Mouse (Mus musculus): ENCODE results near the gene Numb. TPM values are rescaled to one million over a fixed set of nuclear protein-coding genes. Genes with fewer than 3 reads are reported as not detected.
A peak's percentile ranks its signal among the peaks of the same experiment; 100 is the strongest.

Gene Numb
- polyA plus RNA-seq, 1 experiment, result not detected

DNA sequence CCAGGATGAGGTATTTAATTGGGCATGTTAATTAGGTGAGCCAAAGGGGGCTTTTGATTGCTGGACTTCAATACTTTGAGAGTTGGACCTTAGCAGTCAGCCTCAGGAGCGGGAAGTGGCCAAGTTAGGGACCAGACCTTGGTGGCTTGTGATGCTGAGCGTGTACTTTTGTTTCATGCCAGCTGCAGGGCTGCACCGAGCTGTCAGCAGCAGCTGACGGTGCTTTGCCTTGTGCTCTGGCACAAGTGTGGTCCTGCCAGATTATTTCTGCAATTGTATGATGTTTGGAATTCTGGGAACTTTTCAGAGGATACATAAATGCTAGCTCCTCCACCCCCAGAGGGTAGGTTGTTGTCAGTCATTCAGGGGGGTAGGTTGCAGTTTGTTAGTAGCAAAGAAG lies 136.4 kb downstream of the Numb start:
- Histone ChIP-seq H3K4me3 (ENCODE audit: insufficient read depth, low read depth, low read length) (no peak overlapping the region), H3K27ac (ENCODE audit: insufficient read depth, low read depth, low read length) (no peak overlapping the region), H3K4me1 (ENCODE audit: control insufficient read depth, insufficient read depth, low read length) (peaks cover 11% of the 10 kb centered on the region)
- no peak for TF ChIP-seq CTCF (IDR thresholded peaks at IDR 0.05; ENCODE audit: insufficient read depth, low read depth, low read length)
- TF ChIP-seq POLR2A (IDR thresholded peaks at IDR 0.05; ENCODE audit: insufficient read depth, low read depth, low read length), result no peak
- WGBS, result 33% methylated on average over 4 of the region's 4 CpGs

GRCm38 (mm10) chr12:83782669-83783068 lies 139.1 kb downstream of the Numb start:
- Histone ChIP-seq H3K27ac (ENCODE audit: insufficient read depth, low read depth, low read length) (no peak overlapping the region), H3K4me3 (ENCODE audit: insufficient read depth, low read depth, low read length) (no peak overlapping the region), H3K4me1 (ENCODE audit: control insufficient read depth, insufficient read depth, low read length) (peaks cover 11% of the 10 kb centered on the region)
- 89% methylated on average over 10 of the region's 10 CpGs for WGBS
- TF ChIP-seq POLR2A (IDR thresholded peaks at IDR 0.05; ENCODE audit: insufficient read depth, low read depth, low read length) (no peak), CTCF (IDR thresholded peaks at IDR 0.05; ENCODE audit: insufficient read depth, low read depth, low read length) (no peak)

- WGBS, result 80% methylated on average over 23 of the region's 23 CpGs
- Histone ChIP-seq H3K4me3 (ENCODE audit: insufficient read depth, low read depth, low read length) (no peak overlapping the region), H3K27ac (ENCODE audit: insufficient read depth, low read depth, low read length) (no peak overlapping the region), H3K4me1 (ENCODE audit: control insufficient read depth, insufficient read depth, low read length) (peaks cover 11% of the 10 kb centered on the region)
- no peak for TF ChIP-seq POLR2A (IDR thresholded peaks at IDR 0.05; ENCODE audit: insufficient read depth, low read depth, low read length)
- TF ChIP-seq CTCF (IDR thresholded peaks at IDR 0.05; ENCODE audit: insufficient read depth, low read depth, low read length), result no peak
These were observed 140.0 kb downstream of the Numb start for GRCm38 (mm10) chr12:83781640-83782278.

- Histone ChIP-seq H3K27ac (ENCODE audit: insufficient read depth, low read depth, low read length) (no peak overlapping the region), H3K4me1 (ENCODE audit: control insufficient read depth, insufficient read depth, low read length) (peaks cover 6% of the 10 kb centered on the region), H3K4me3 (ENCODE audit: insufficient read depth, low read depth, low read length) (no peak overlapping the region)
- 89% methylated on average over 7 of the region's 7 CpGs for WGBS
- TF ChIP-seq CTCF (IDR thresholded peaks at IDR 0.05; ENCODE audit: insufficient read depth, low read depth, low read length), result no peak
- TF ChIP-seq POLR2A (IDR thresholded peaks at IDR 0.05; ENCODE audit: insufficient read depth, low read depth, low read length), result no peak
These were observed 140.5 kb downstream of the Numb start for GRCm38 (mm10) chr12:83781204-83781603.

DNA sequence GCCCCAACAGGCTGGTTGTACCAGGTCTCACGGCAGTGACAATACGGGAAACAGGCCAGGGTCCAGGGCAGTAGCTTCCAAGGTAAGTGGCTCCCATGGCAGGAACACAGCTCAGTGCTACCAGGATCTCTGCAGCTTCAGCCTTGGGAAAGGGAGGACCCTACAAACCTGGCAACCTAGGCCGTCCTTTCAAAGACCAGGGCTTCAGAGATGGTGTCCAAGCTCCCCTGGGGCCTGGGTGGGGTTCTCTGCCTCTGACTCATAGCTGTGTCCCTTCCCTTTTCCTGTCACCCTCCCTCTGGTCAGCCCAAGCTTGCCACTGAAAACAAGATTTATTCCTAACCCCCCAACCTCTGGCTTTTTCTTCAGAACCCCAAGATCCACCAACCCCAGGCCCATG lies 141.6 kb downstream of the Numb start:
- TF ChIP-seq POLR2A (IDR thresholded peaks at IDR 0.05; ENCODE audit: insufficient read depth, low read depth, low read length) (no peak), CTCF (IDR thresholded peaks at IDR 0.05; ENCODE audit: insufficient read depth, low read depth, low read length) (no peak)
- WGBS, result 95% methylated on average over 3 of the region's 3 CpGs
- H3K4me1 ChIP-seq (ENCODE audit: control insufficient read depth, insufficient read depth, low read length), result peaks cover 3% of the 10 kb centered on the region

DNA sequence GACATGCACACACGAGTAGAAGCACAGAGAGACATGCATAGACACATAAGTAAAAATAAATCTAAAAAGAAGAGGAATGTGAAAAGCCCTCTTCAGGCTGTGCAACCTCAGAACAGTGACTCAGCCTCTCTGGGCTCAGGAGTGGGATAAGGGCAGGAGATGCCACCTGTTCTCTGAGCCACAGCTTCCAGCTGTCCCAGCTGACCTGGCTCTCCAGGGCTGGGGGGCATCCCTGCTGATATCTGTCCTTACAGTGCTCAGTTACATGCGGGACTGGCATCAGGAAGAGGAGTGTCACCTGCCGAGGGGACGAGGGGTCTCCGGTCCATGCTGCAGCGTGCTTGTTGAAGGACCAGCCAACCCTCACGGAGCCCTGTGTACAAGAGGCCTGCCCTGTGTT lies 145.0 kb downstream of the Numb start:
- Histone ChIP-seq H3K4me1 (ENCODE audit: control insufficient read depth, insufficient read depth, low read length) (no peaks in the 10 kb centered on the region), H3K4me3 (ENCODE audit: insufficient read depth, low read depth, low read length) (no peak overlapping the region), H3K27ac (ENCODE audit: insufficient read depth, low read depth, low read length) (no peak overlapping the region)
- TF ChIP-seq CTCF (IDR thresholded peaks at IDR 0.05; ENCODE audit: insufficient read depth, low read depth, low read length) (no peak), POLR2A (IDR thresholded peaks at IDR 0.05; ENCODE audit: insufficient read depth, low read depth, low read length) (no peak)
- 93% methylated on average over 7 of the region's 7 CpGs for WGBS

More for the DNA sequence above, 141.6 kb downstream of the Numb start:
- Histone ChIP-seq H3K27ac (ENCODE audit: insufficient read depth, low read depth, low read length) (no peak overlapping the region), H3K4me3 (ENCODE audit: insufficient read depth, low read depth, low read length) (no peak overlapping the region)

DNA sequence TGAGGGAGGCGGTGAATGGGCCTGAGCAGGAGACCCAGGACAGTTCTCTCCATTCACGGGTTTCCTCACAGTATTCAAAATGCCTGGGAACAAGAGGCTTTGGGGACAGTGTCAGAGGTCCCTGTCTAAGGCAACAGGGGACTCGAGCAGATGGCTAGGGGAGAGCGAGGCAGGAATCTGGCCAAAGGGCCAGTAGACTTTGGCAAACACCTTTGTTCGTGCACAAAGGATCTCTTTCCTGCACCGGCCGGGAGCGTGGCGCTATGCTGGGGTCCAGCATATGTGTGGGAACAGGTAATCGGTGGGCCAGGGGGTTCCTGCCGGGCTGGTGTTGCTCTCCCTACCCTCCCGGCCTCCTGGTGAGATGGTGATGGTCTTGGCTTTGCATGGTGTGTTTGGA lies 146.1 kb downstream of the Numb start:
- Histone ChIP-seq H3K4me3 (ENCODE audit: insufficient read depth, low read depth, low read length) (no peak overlapping the region), H3K27ac (ENCODE audit: insufficient read depth, low read depth, low read length) (no peak overlapping the region), H3K4me1 (ENCODE audit: control insufficient read depth, insufficient read depth, low read length) (peaks cover 2% of the 10 kb centered on the region)
- 82% methylated on average over 12 of the region's 12 CpGs for WGBS
- no peak for TF ChIP-seq CTCF (IDR thresholded peaks at IDR 0.05; ENCODE audit: insufficient read depth, low read depth, low read length)
- TF ChIP-seq POLR2A (IDR thresholded peaks at IDR 0.05; ENCODE audit: insufficient read depth, low read depth, low read length), result no peak

- Histone ChIP-seq H3K27ac (ENCODE audit: insufficient read depth, low read depth, low read length) (no peak overlapping the region), H3K4me1 (ENCODE audit: control insufficient read depth, insufficient read depth, low read length) (peaks cover 17% of the 10 kb centered on the region), H3K4me3 (ENCODE audit: insufficient read depth, low read depth, low read length) (no peak overlapping the region)
- TF ChIP-seq CTCF (IDR thresholded peaks at IDR 0.05; ENCODE audit: insufficient read depth, low read depth, low read length) (peak; percentile 58; the same call in 1 of the 2 replicates), POLR2A (IDR thresholded peaks at IDR 0.05; ENCODE audit: insufficient read depth, low read depth, low read length) (no peak)
- 10% methylated on average over 25 of the region's 25 CpGs for WGBS
These were observed 151.1 kb downstream of the Numb start for GRCm38 (mm10) chr12:83770418-83771256.

GRCm38 (mm10) chr12:83768235-83768899 lies 153.4 kb downstream of the Numb start:
- WGBS, result 91% methylated on average over 14 of the region's 14 CpGs
- no peak for TF ChIP-seq CTCF (IDR thresholded peaks at IDR 0.05; ENCODE audit: insufficient read depth, low read depth, low read length)
- no peak for TF ChIP-seq POLR2A (IDR thresholded peaks at IDR 0.05; ENCODE audit: insufficient read depth, low read depth, low read length)
- no peak overlapping the region for H3K27ac ChIP-seq (ENCODE audit: insufficient read depth, low read depth, low read length)

More at GRCm38 (mm10) chr12:83768235-83768899, 153.4 kb downstream of the Numb start:
- H3K4me3 ChIP-seq (ENCODE audit: insufficient read depth, low read depth, low read length), result no peak overlapping the region
- H3K4me1 ChIP-seq (ENCODE audit: control insufficient read depth, insufficient read depth, low read length), result peaks cover 29% of the 10 kb centered on the region
